Mouse (Mus musculus) midbrain, embryonic 13.5 days (tissue): ENCODE results near the gene Fcho1. TPM values are rescaled to one million over a fixed set of nuclear protein-coding genes. Genes with fewer than 3 reads are reported as not detected.
A peak's percentile ranks its signal among the peaks of the same experiment; 100 is the strongest.
"Not testable (repeated sequence)": the region's sequence is repeated elsewhere in the genome, so short reads cannot be mapped to it uniquely, and the experiment has no call there.

Experiments
- ATAC-seq: fragments of 200-750 bp; cut with Nextera tagmentation; 2 replicates; pipeline ENCODE4 v1.8.0; 2017; ENCODE audit warnings: mild to moderate bottlenecking, moderate TSS enrichment, moderate library complexity
- H3K27ac ChIP-seq: fragments of 300-500 bp; sonication (generic); 2 replicates; pipeline ENCODE4 v1.5.1; 2015; ENCODE audit warnings: inconsistent platforms, mild to moderate bottlenecking, moderate library complexity
- H3K27me3 ChIP-seq: fragments of 300-500 bp; sonication (generic); 2 replicates; pipeline ENCODE4 v1.6.1; 2015; ENCODE audit warnings: mild to moderate bottlenecking, inconsistent platforms
- H3K36me3 ChIP-seq: fragments of 300-500 bp; sonication (generic); 2 replicates; pipeline ENCODE4 v1.6.1; 2015; ENCODE audit warnings: mild to moderate bottlenecking, inconsistent platforms
- H3K4me1 ChIP-seq: fragments of 300-500 bp; sonication (generic); replicated peaks from 2 replicates; pipeline ENCODE4 v1.6.1; 2015; ENCODE audit warnings: inconsistent platforms
- H3K4me2 ChIP-seq: fragments of 300-500 bp; sonication (generic); replicated peaks from 2 replicates; pipeline ENCODE4 v1.6.1; 2015; ENCODE audit warnings: moderate library complexity, mild to moderate bottlenecking, inconsistent platforms
- H3K4me3 ChIP-seq: fragments of 300-500 bp; sonication (generic); replicated peaks from 2 replicates; pipeline ENCODE4 v1.5.1; 2015; ENCODE audit warnings: mild to moderate bottlenecking, inconsistent platforms
- H3K9ac ChIP-seq: fragments of 300-500 bp; sonication (generic); replicated peaks from 2 replicates; pipeline ENCODE4 v1.6.1; 2015; ENCODE audit warnings: mild to moderate bottlenecking, inconsistent platforms
- H3K9me3 ChIP-seq: fragments of 300-500 bp; sonication (generic); 2 replicates; pipeline ENCODE4 v1.6.1; 2016; ENCODE audit warnings: mild to moderate bottlenecking, inconsistent platforms
- WGBS: fragments of 180-500 bp; shearing (Covaris S2); methylation state at CpG from one replicate; pipeline ENCODE4 v1.1.7; 2015; 5-methylcytosine and 5-hydroxymethylcytosine counted together
- polyA plus RNA-seq: library from polyadenylated mRNA; unstranded; fragments of >200 nt; fragmentation: Nextera tagmentation; extraction: Ambion mirVana; gene quantifications from 2 replicates; pipeline ENCODE4 v1.2.1, GENCODE M21; 2015

The Fcho1 gene
- polyA plus RNA-seq, 1 experiment from 2014 or later, result 65.5 TPM

- Histone ChIP-seq H3K9me3 (no peaks in the 10 kb centered on the region), H3K4me3 (no peak overlapping the region), H3K36me3 (peaks cover 70% of the 10 kb centered on the region), H3K4me1 (peaks cover 26% of the 10 kb centered on the region), H3K27me3 (no peaks in the 10 kb centered on the region), H3K27ac (no peak overlapping the region), H3K4me2 (no peak overlapping the region), H3K9ac (no peak overlapping the region)
- 67% methylated on average over 8 of the region's 8 CpGs for WGBS
- no peak for ATAC-seq
Observed at GRCm38 (mm10) chr8:71715531-71715930, 10.0 kb downstream of the Fcho1 start.

GRCm38 (mm10) chr8:71711574-71711973 lies 13.9 kb downstream of the Fcho1 start:
- WGBS, result 84% methylated on average over 2 of the region's 2 CpGs
- no peak overlapping the region for H3K4me3 ChIP-seq
- H3K36me3 ChIP-seq, result peaks cover 66% of the 10 kb centered on the region
- no peak overlapping the region for H3K4me2 ChIP-seq
- H3K27me3 ChIP-seq, result peaks cover 20% of the 10 kb centered on the region
- ATAC-seq, result no peak
- H3K9ac ChIP-seq, result no peak overlapping the region
- no peak overlapping the region for H3K27ac ChIP-seq
- H3K9me3 ChIP-seq, result no peaks in the 10 kb centered on the region
- H3K4me1 ChIP-seq, result peaks cover 12% of the 10 kb centered on the region

GRCm38 (mm10) chr8:71709800-71710446 lies 15.6 kb downstream of the Fcho1 start:
- Histone ChIP-seq H3K27me3 (peaks cover 26% of the 10 kb centered on the region), H3K4me3 (peak overlapping the region; percentile 20), H3K9ac (peak overlapping the region; percentile 44), H3K4me2 (peak overlapping the region; percentile 51), H3K27ac (no peak overlapping the region), H3K4me1 (peaks cover 12% of the 10 kb centered on the region), H3K9me3 (no peaks in the 10 kb centered on the region), H3K36me3 (peaks cover 52% of the 10 kb centered on the region)
- ATAC-seq, result peak; percentile 78
- WGBS, result 22% methylated on average over 25 of the region's 25 CpGs

- ATAC-seq, result peak; percentile 21; the same call in 1 of the 2 replicates
- H3K36me3 ChIP-seq, result peaks cover 45% of the 10 kb centered on the region
- H3K9me3 ChIP-seq, result no peaks in the 10 kb centered on the region
- H3K9ac ChIP-seq, result no peak overlapping the region; the same call in 1 of the 2 replicates
- H3K27ac ChIP-seq, result no peak overlapping the region
- H3K4me3 ChIP-seq, result no peak overlapping the region; the same call in 1 of the 2 replicates
- 38% methylated on average over 25 of the region's 25 CpGs for WGBS
- H3K4me1 ChIP-seq, result peaks cover 12% of the 10 kb centered on the region
- peaks cover 32% of the 10 kb centered on the region for H3K27me3 ChIP-seq
- H3K4me2 ChIP-seq, result peak overlapping the region; percentile 51
Observed at GRCm38 (mm10) chr8:71709134-71709799, 16.2 kb downstream of the Fcho1 start.

GRCm38 (mm10) chr8:71707874-71708273 lies 17.6 kb downstream of the Fcho1 start:
- Histone ChIP-seq H3K4me3 (no peak overlapping the region), H3K27ac (no peak overlapping the region), H3K27me3 (peaks cover 45% of the 10 kb centered on the region), H3K4me1 (peaks cover 12% of the 10 kb centered on the region), H3K9me3 (no peaks in the 10 kb centered on the region), H3K9ac (no peak overlapping the region), H3K4me2 (no peak overlapping the region), H3K36me3 (peaks cover 31% of the 10 kb centered on the region)
- no peak for ATAC-seq
- 32% methylated on average over 8 of the region's 8 CpGs for WGBS

- not testable (repeated sequence) for ATAC-seq, H3K4me1 ChIP-seq
- peaks cover 77% of the 10 kb centered on the region for H3K27me3 ChIP-seq
Observed at GRCm38 (mm10) chr8:71703400-71703799, 22.1 kb downstream of the Fcho1 start.

GRCm38 (mm10) chr8:71702923-71703322 lies 22.6 kb downstream of the Fcho1 start:
- 85% methylated on average over 3 of the region's 3 CpGs for WGBS
- no peaks in the 10 kb centered on the region for H3K9me3 ChIP-seq
- no peaks in the 10 kb centered on the region; the same call in 1 of the 2 replicates for H3K4me1 ChIP-seq
- no peak overlapping the region for H3K4me2 ChIP-seq
- H3K27me3 ChIP-seq, result peaks cover 75% of the 10 kb centered on the region
- H3K9ac ChIP-seq, result no peak overlapping the region
- H3K4me3 ChIP-seq, result no peak overlapping the region
- ATAC-seq, result no peak
- H3K27ac ChIP-seq, result no peak overlapping the region
- H3K36me3 ChIP-seq, result no peaks in the 10 kb centered on the region

More at GRCm38 (mm10) chr8:71703400-71703799, 22.1 kb downstream of the Fcho1 start:
- not testable (repeated sequence) for H3K27ac ChIP-seq, H3K9ac ChIP-seq, H3K4me2 ChIP-seq, H3K9me3 ChIP-seq, H3K4me3 ChIP-seq, H3K36me3 ChIP-seq

GRCm38 (mm10) chr8:71702087-71702432 lies 23.5 kb downstream of the Fcho1 start:
- Histone ChIP-seq H3K27me3 (peaks cover 73% of the 10 kb centered on the region), H3K4me3 (no peak overlapping the region), H3K27ac (no peak overlapping the region), H3K36me3 (no peaks in the 10 kb centered on the region), H3K4me2 (no peak overlapping the region), H3K4me1 (no peaks in the 10 kb centered on the region; the same call in 1 of the 2 replicates), H3K9me3 (no peaks in the 10 kb centered on the region), H3K9ac (no peak overlapping the region)
- ATAC-seq, result no peak
- WGBS, result 35% methylated on average over 4 of the region's 4 CpGs

- Histone ChIP-seq H3K4me1 (no peaks in the 10 kb centered on the region; the same call in 1 of the 2 replicates), H3K36me3 (no peaks in the 10 kb centered on the region), H3K9ac (no peak within 1 kb of the TSS), H3K4me2 (peak within 1 kb of the TSS; percentile 11; the same call in 1 of the 2 replicates), H3K27ac (no peak within 1 kb of the TSS), H3K27me3 (peaks cover 76% of the 10 kb centered on the region), H3K4me3 (no peak within 1 kb of the TSS), H3K9me3 (no peaks in the 10 kb centered on the region)
- WGBS, result 26% methylated on average over 33 of the region's 34 CpGs
- ATAC-seq, result no peak
Observed at GRCm38 (mm10) chr8:71701414-71702086, 24.0 kb downstream of the Fcho1 start, which contains the start of gene B3gnt3. TSS of gene B3gnt3 (minus strand) at chr8:71701789.

GRCm38 (mm10) chr8:71700493-71701269 lies 24.8 kb downstream of the Fcho1 start:
- H3K36me3 ChIP-seq, result no peaks in the 10 kb centered on the region
- peak; percentile 34; the same call in 1 of the 2 replicates for ATAC-seq
- peak overlapping the region; percentile 11; the same call in 1 of the 2 replicates for H3K4me2 ChIP-seq
- no peaks in the 10 kb centered on the region; the same call in 1 of the 2 replicates for H3K4me1 ChIP-seq
- H3K27me3 ChIP-seq, result peaks cover 80% of the 10 kb centered on the region
- WGBS, result 13% methylated on average over 29 of the region's 29 CpGs
- H3K27ac ChIP-seq, result no peak overlapping the region
- no peak overlapping the region for H3K4me3 ChIP-seq
- no peaks in the 10 kb centered on the region for H3K9me3 ChIP-seq
- no peak overlapping the region for H3K9ac ChIP-seq

GRCm38 (mm10) chr8:71695456-71695855 lies 30.1 kb downstream of the Fcho1 start:
- peaks cover 84% of the 10 kb centered on the region for H3K27me3 ChIP-seq
- not testable (repeated sequence) for H3K9ac ChIP-seq, H3K4me2 ChIP-seq, ATAC-seq, H3K9me3 ChIP-seq, H3K27ac ChIP-seq, H3K36me3 ChIP-seq, H3K4me3 ChIP-seq
- WGBS, result 69% methylated on average over 12 of the region's 12 CpGs
- peaks cover 12% of the 10 kb centered on the region for H3K4me1 ChIP-seq
